ENCODE assay signal across 33 mouse cellular contexts in the genomic region with DNA sequence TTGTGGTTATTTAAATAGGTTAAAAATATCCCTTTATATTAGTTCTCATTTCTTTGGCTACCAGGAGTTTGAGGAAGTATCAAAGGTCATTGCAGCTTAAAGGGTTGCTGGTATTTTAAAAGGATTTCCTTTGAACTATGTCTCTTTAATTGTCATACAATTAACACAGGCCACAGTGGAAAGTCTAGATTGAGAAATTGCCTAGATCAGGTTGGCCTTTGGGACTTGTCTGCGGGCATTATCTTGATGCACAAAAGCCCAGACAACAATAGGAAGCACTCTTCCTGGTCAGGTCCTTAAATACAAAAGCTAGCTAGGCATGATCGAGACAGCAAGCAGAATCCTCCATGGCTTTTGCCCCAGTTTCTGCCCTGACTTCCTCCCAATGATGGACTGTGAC.
"Had no signal": no experiment of that assay in that cellular context is flagged by ENCODE, and none has a peak within 500 bp of the region (broad histone marks: within the 10 kb centered on the region; RNA-seq: fewer than 3 reads in every experiment).

No protein-coding gene starts in this region.

- H3K9ac ChIP-seq: heart, embryonic 12.5 days; heart, embryonic 13.5 days; heart, embryonic 15.5 days; hindbrain, embryonic 13.5 days; hindbrain, embryonic 14.5 days; hindbrain, embryonic 15.5 days; kidney, embryonic 15.5 days had no signal

- H3K36me3 ChIP-seq: heart, embryonic 10.5 days; heart, embryonic 12.5 days; heart, embryonic 13.5 days; heart, embryonic 15.5 days; hindbrain, embryonic 10.5 days; hindbrain, embryonic 13.5 days; hindbrain, embryonic 15.5 days; kidney, embryonic 15.5 days had no signal

- H3K27ac ChIP-seq: heart, adult 2 months; heart, embryonic 10.5 days; heart, embryonic 13.5 days; heart, embryonic 15.5 days; hindbrain, embryonic 10.5 days; hindbrain, embryonic 13.5 days; hindbrain, embryonic 14.5 days; hindbrain, embryonic 15.5 days; hindbrain, postnatal 0 days; kidney, embryonic 15.5 days; kidney, postnatal 0 days; layer of hippocampus, adult 2 months; left cerebral cortex, adult 2 months had no signal

- H3K4me1 ChIP-seq: heart, embryonic 10.5 days; heart, embryonic 12.5 days; heart, embryonic 13.5 days; heart, embryonic 15.5 days; hindbrain, embryonic 10.5 days; hindbrain, embryonic 13.5 days; hindbrain, embryonic 15.5 days; kidney, embryonic 15.5 days had no signal

- H3K27me3 ChIP-seq: heart, embryonic 12.5 days; heart, embryonic 13.5 days; heart, embryonic 15.5 days; hindbrain, embryonic 13.5 days; hindbrain, embryonic 15.5 days; kidney, embryonic 15.5 days had no signal

- H3K9me3 ChIP-seq: heart, embryonic 10.5 days; heart, embryonic 12.5 days; heart, embryonic 13.5 days; heart, embryonic 15.5 days; hindbrain, embryonic 10.5 days; hindbrain, embryonic 13.5 days; hindbrain, embryonic 15.5 days; kidney, embryonic 15.5 days had no signal

- ATAC-seq: hindbrain, embryonic 16.5 days; hindbrain, postnatal 0 days; inflammation-experienced regulatory T-cells, adult 6 months had no signal

- DNase-seq: heart, adult 2 months; heart, postnatal 10 days; heart, postnatal 14 days; heart, postnatal 36 days; heart, postnatal 4 days; kidney, adult 11 months; kidney, adult 18-20 months; kidney, adult 2 months; kidney, adult 8-10 months; kidney, adult 9 months; kidney, postnatal 10 days; kidney, postnatal 14 days; kidney, postnatal 25 days; kidney, postnatal 36 days; kidney, postnatal 4 days; layer of hippocampus, adult 9-11 months; layer of hippocampus, postnatal 36 days had no signal

- H3K4me3 ChIP-seq: heart, adult 2 months; heart, embryonic 10.5 days; heart, embryonic 12.5 days; heart, embryonic 13.5 days; heart, embryonic 15.5 days; hindbrain, embryonic 10.5 days; hindbrain, embryonic 13.5 days; hindbrain, embryonic 15.5 days; kidney, embryonic 15.5 days; layer of hippocampus, adult 2 months; left cerebral cortex, adult 2 months had no signal

- H3K4me2 ChIP-seq: heart, embryonic 11.5 days; heart, embryonic 12.5 days; heart, embryonic 13.5 days; heart, embryonic 15.5 days; hindbrain, embryonic 13.5 days; hindbrain, embryonic 14.5 days; hindbrain, embryonic 15.5 days; kidney, embryonic 15.5 days had no signal
